Mouse (Mus musculus) liver, embryonic 11.5 days (tissue): ENCODE data around the gene Gm15023. TPM values are rescaled to one million over a fixed set of nuclear protein-coding genes. Genes with fewer than 3 reads are reported as not detected.
A peak's percentile ranks its signal among the peaks of the same experiment; 100 is the strongest.
"Not testable (repeated sequence)": the region's sequence is repeated elsewhere in the genome, so short reads cannot be mapped to it uniquely, and the experiment has no call there.

Experiments used
- ATAC-seq: fragments of 200-750 bp; cut with Nextera tagmentation; replicated peaks from 2 replicates; pipeline ENCODE4 v1.8.0; 2017; ENCODE audit warnings: moderate number of reproducible peaks, mild to moderate bottlenecking, moderate TSS enrichment, moderate library complexity; ENCODE audit not compliant: low FRiP score
- DNase-seq: peaks from one replicate; pipeline ENCODE4 v3.0.0-alpha.2; 2017; ENCODE audit warnings: low spot score
- H3K27ac ChIP-seq: fragments of 300-500 bp; sonication (generic); 2 replicates; pipeline ENCODE4 v1.5.1; 2014; ENCODE audit warnings: mild to moderate bottlenecking, low read depth, low read length, control low read depth
- H3K27me3 ChIP-seq: fragments of 300-500 bp; sonication (generic); replicated peaks from 2 replicates; pipeline ENCODE4 v1.6.1; 2014; ENCODE audit warnings: low read length, mixed read lengths; ENCODE audit not compliant: control insufficient read depth, insufficient read depth
- H3K36me3 ChIP-seq: fragments of 300-500 bp; sonication (generic); 2 replicates; pipeline ENCODE4 v1.6.1; 2014; ENCODE audit warnings: mild to moderate bottlenecking, low read length, moderate library complexity, mixed read lengths; ENCODE audit not compliant: control insufficient read depth, insufficient read depth
- H3K4me1 ChIP-seq: fragments of 300-500 bp; sonication (generic); replicated peaks from 2 replicates; pipeline ENCODE4 v1.6.1; 2014; ENCODE audit warnings: low read length, mixed read lengths; ENCODE audit not compliant: control insufficient read depth, insufficient read depth
- H3K4me2 ChIP-seq: fragments of 300-500 bp; sonication (generic); 2 replicates; pipeline ENCODE4 v1.6.1; 2014; ENCODE audit warnings: mild to moderate bottlenecking, control low read depth, moderate library complexity
- H3K4me3 ChIP-seq: fragments of 300-500 bp; sonication (generic); 2 replicates; pipeline ENCODE4 v1.5.1; 2014; ENCODE audit warnings: low read depth, low read length, control low read depth
- H3K9ac ChIP-seq: fragments of 300-500 bp; sonication (generic); 2 replicates; pipeline ENCODE4 v1.6.1; 2014; ENCODE audit warnings: low read depth, low read length, control low read depth
- H3K9me3 ChIP-seq: fragments of 300-500 bp; sonication (generic); 2 replicates; pipeline ENCODE4 v1.6.1; 2016; ENCODE audit warnings: low read length, inconsistent platforms, mixed read lengths; ENCODE audit not compliant: control insufficient read depth
- WGBS: fragments of 180-500 bp; shearing (Covaris S2); extraction: QIAGEN DNeasy Blood & Tissue Kit; methylation state at CpG from one replicate; pipeline ENCODE4 v1.1.7; 2014; 5-methylcytosine and 5-hydroxymethylcytosine counted together
- polyA plus RNA-seq: library from polyadenylated mRNA; unstranded; fragments of >200 nt; fragmentation: Nextera tagmentation; extraction: Ambion mirVana; gene quantifications from 2 replicates; pipeline ENCODE4 v1.2.1, GENCODE M21; 2014

The Gm15023 gene
- polyA plus RNA-seq, result not detected in 2 replicates

- not testable (repeated sequence) for ATAC-seq, H3K4me2 ChIP-seq, H3K4me3 ChIP-seq, H3K9ac ChIP-seq, H3K36me3 ChIP-seq, DNase-seq, H3K27ac ChIP-seq, H3K4me1 ChIP-seq, H3K27me3 ChIP-seq, H3K9me3 ChIP-seq
- 93% methylated on average over 5 of the region's 14 CpGs for whole genome bisulfite sequencing
Measured at GRCm38 (mm10) chrX:135177532-135177931, at the start of gene Gm15023. Gm15023 (minus strand) TSS chrX:135177632.

- ATAC-seq (no peak), DNase-seq (no peak)
- H3K27me3 ChIP-seq, result peaks cover 11% of the 10 kb centered on the region; the same call in 1 of the 2 replicates
- H3K4me1 ChIP-seq, result no peaks in the 10 kb centered on the region
- 34% methylated on average over 11 of the region's 13 CpGs for WGBS
- H3K4me2 ChIP-seq, result peak within 1 kb of the TSS; percentile 34; the same call in 1 of the 2 replicates
- peak within 1 kb of the TSS; percentile 12; the same call in 1 of the 2 replicates for H3K4me3 ChIP-seq
- no peak within 1 kb of the TSS for H3K27ac ChIP-seq
- H3K36me3 ChIP-seq, result no peaks in the 10 kb centered on the region
- no peak within 1 kb of the TSS for H3K9ac ChIP-seq
- no peaks in the 10 kb centered on the region for H3K9me3 ChIP-seq
Measured at GRCm38 (mm10) chrX:135210436-135211221, 33.2 kb upstream of the Gm15023 start, which contains the start of gene Tceal6. Tceal6 (minus strand) TSS chrX:135210687.

GRCm38 (mm10) chrX:135209773-135210435 lies 32.5 kb upstream of the Gm15023 start:
- WGBS, result 23% methylated on average over 21 of the region's 21 CpGs

GRCm38 (mm10) chrX:135189924-135190323 lies 12.5 kb upstream of the Gm15023 start:
- not testable (repeated sequence) for H3K27me3 ChIP-seq, H3K9ac ChIP-seq, H3K27ac ChIP-seq, H3K4me2 ChIP-seq, H3K4me3 ChIP-seq, H3K4me1 ChIP-seq, H3K36me3 ChIP-seq, H3K9me3 ChIP-seq, ATAC-seq, DNase-seq
- WGBS, result no CpG with 5 or more reads among the region's 6 CpGs

More at GRCm38 (mm10) chrX:135209773-135210435, 32.5 kb upstream of the Gm15023 start:
- not testable (repeated sequence) for H3K36me3 ChIP-seq, H3K4me1 ChIP-seq, ATAC-seq, DNase-seq, H3K9ac ChIP-seq, H3K27ac ChIP-seq, H3K9me3 ChIP-seq
- H3K4me3 ChIP-seq, result peak overlapping the region; percentile 12; the same call in 1 of the 2 replicates
- H3K27me3 ChIP-seq, result peaks cover 11% of the 10 kb centered on the region; the same call in 1 of the 2 replicates
- peak overlapping the region; percentile 34; the same call in 1 of the 2 replicates for H3K4me2 ChIP-seq

- H3K4me2 ChIP-seq, H3K36me3 ChIP-seq, H3K4me3 ChIP-seq, DNase-seq, H3K9me3 ChIP-seq, H3K27ac ChIP-seq, H3K27me3 ChIP-seq, ATAC-seq, H3K9ac ChIP-seq, H3K4me1 ChIP-seq: not testable (repeated sequence)
- WGBS, result no CpG with 5 or more reads among the region's 3 CpGs
Measured at GRCm38 (mm10) chrX:135188661-135189060, 11.2 kb upstream of the Gm15023 start.

Other genes with a start within 250 kb of the Gm15023 start
- 0.73 and 0.77 TPM in 2 replicates for gene Nxf2, start 212.9 kb downstream of the Gm15023 start, polyA plus RNA-seq
- 3.2 and 3.3 TPM in 2 replicates for gene Zmat1, start 168.4 kb downstream of the Gm15023 start, polyA plus RNA-seq
- gene Tceal6, start 33.1 kb upstream of the Gm15023 start, polyA plus RNA-seq, result 0.41 TPM in 1 of 2 replicates, not detected in the other
- gene Pramel3, start 124.7 kb upstream of the Gm15023 start, polyA plus RNA-seq, result not detected in 2 replicates
- gene Gm5128, start 195.7 kb upstream of the Gm15023 start, polyA plus RNA-seq, result not detected in 2 replicates